Mouse (Mus musculus) regulatory T cell (primary cell): ENCODE measurements around the gene Zic3.

Source experiments
- in situ Hi-C: fragments of 300-600 bp; cut with MboI, MseI; formaldehyde crosslinking; loops from one replicate; pipeline ENCODE4 v1.15.1; 2025; ENCODE audit warnings: high pct_unique_total_duplicates

The Zic3 gene

DNA sequence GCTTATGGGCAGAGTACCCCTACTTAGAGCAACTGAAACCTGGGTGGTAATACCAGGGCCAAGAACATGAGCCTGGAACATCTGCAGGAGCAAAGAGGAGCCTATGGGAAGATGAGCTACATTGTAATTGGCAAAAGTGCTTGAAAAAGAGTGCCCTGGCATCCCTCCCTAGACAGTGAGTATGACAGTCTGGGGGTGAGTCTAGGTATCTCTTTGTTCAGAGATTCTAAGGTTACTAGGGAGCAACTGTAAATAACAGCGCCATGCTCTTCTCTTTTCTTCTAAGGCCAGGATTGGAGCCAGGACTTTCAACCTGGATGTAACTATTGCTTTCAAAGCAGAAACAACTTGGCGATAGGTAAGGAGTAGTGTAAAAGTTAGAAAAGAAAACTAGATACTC, at the start of gene Zic3:
TSS of gene Zic3 (plus strand) at position 301 of the 400 bp plus-strand sequence.
- in situ Hi-C loops = no loop called here

DNA sequence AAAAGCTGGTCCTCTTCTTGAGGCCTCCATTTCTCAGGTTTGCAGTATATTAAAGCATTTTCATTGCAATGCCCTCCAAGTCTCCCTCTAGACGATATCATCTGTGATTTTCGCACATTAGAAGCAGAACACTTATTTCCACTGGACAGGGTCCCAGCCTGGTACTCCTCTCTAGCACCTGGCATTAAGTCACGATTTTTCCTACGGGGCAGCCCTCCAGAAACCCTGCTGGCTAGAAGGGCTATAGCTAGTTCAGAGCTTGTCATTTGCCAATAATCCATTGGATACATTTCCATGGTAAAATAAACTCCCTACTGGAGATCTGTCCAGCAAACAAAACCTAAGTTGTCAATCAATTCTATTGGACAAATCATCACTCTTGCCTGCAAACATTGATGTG, 40.1 kb upstream of the Zic3 start:
- in situ Hi-C loops = no loop called here

DNA sequence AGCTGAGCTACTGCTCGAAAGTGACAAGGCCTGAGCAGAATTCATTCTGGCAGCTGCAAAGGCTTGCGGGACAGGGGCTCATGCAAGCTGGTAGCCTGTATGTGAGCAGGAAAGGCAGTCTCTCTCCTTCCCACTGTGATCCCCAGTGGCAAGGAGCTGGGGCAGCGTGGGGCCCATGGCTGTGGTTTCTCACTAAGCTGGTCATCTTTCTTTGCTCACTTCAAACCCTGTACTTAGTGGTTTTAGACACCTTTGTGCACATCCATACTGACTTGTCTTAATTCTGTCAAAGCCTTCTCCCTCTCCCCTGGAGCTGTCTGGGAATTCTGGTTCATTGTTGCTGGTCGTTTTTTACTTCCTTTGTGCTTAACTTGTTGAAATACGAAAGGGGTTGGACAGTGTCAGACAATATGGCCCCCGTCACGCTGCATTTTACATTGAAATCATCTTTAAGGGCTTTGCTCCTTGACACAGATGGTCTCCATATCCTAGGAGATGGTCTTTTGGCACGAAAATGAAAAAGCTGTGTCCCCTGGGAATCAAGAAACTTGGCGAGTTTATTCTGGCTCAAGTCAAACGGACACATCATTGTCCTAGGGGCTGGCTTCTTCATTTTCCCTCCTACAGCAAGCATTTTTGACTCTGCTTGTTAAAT, 34.9 kb upstream of the Zic3 start:
- in situ Hi-C loops = no loop called here

DNA sequence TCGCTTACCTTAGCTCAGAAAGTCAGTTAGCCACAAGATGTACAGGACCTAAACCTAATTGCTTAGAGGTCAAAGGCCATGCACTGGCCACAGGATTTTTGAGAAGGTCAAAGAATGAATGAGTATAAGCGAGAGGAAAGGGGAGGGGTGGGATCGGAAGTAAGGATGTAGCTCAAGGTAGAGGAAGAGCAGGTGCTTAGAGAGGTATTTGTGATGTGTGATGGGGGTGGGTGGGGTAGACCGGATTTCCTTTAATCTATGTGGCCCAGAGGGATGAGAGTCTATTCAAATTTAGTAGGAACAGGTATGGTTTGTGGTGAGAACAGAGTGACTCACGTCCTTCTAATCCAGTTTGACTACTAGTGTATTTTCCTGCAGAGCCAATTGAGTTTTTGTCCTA, 9.1 kb upstream of the Zic3 start:
- in situ Hi-C loops = no loop called here

DNA sequence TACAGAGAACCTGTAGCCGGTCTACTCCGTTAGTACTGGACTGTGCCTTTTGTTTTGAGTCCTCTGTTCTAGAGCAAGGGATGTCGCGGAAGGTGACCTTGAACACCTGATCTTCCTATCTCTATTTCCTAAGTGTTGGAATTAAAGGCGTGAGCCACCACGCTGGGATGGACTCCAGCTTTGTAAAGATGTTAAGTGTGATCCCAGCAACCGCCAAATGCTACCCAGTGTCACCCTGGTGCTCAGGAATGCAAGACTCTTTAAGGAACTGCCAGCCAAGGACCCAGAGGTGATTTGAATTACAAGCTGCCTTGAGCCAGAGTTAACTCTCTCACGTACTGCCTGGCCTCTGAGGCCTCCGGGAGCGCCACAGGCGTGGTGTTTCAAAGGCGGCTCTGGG, 8.4 kb upstream of the Zic3 start:
- in situ Hi-C loops = no loop called here

DNA sequence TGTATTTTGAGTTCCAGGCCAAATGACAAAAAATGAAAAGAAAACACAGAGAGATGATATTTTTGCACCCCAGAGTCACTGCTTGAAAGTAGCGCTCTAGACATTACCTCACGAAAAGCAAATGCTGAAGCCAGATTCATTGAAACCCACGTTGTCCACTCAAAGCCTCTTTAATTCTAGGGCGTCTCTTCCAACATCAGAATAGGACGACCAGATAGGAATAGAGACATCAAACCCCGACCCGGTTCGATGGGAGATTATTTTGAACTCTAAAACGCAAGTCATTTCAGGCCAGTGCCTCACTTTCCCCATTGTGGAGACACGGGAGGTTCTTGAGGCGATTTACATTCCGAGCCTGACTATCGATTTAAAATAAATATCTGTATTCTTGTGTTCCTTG, 7.7 kb upstream of the Zic3 start:
- in situ Hi-C loops = no loop called here

DNA sequence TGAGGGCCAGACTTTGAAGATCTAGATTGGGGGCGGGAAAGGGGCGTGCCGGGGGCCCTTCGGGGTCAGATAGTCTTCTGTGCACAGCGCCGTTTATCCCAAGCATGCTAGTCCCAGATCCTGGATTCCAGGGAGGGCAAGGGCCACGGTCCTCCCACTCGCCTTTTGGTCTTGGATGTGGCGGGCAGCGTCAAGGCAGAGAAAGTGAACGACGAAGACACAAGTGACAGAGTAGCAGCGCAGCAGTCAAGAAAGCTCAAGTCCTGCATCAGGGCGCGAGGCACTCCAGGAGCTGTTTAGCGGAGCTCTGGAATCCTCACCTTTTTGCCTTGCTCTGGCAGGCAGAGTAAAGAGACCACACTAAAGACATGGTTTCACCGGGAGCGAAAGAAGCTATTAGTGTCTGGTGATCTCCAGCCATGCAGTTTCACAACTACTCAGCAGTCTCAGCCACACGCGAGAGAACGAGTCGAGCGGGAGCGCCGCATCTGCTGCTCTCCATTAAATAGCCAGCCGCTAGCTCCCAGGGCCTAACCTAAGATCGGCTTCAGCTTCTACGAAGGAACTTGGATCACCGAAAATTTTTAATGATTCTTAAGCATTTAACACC, 7.1 kb upstream of the Zic3 start:
- in situ Hi-C loops = no loop called here

DNA sequence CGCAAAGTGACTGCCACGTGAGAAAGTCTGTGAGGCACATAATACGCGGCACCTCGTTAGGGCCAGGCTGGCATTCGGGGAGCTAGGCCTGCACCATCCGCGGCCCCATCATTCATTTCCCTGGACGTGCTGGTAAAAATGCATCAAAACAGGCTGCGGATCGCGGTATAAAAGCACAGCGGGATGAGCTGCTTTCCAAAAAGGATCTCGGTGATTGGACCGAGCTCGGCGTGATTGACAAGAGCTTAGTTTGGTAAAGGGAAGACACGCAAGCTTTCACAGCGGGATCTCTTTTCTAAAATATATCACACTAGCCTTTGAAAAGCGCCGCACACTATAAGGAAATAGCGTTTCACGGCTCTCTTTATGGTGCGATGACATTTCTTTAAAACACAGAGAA, 3.8 kb upstream of the Zic3 start:
- in situ Hi-C loops = no loop called here

DNA sequence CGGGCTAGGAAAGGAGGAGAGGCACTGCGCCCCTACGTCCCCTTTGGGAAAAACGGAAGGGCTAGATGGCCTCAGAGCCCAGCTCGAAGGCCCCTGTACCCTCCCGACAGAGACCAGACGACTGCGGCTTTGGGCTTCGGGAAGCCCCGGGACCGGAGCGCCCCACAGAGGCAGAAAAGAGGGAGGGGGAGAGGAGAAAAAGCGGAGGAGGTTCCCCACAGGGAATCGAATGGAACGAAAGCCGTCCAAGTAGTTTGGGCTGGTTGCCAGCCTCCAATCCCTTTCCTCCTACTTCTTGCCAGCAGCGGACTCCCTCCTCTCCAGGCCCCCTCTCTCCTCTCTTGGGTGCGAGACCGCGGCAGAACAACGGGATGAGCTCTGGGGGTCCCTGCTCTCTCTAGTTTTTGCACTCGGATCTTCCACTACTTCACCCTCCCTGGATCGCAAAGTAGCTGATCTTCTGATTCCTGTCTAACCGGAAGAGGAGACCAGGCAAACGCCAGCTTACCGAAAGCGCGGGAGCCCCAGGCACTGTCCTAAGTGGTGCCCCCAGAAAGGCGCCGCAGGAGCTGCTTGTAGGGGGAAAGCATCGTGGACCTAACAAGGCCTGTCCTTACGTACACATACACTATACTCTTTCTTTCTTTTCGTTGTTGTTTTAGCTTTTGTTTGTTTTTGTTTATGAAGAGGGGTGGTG, 3.1 kb upstream of the Zic3 start:
- in situ Hi-C loops = no loop called here

DNA sequence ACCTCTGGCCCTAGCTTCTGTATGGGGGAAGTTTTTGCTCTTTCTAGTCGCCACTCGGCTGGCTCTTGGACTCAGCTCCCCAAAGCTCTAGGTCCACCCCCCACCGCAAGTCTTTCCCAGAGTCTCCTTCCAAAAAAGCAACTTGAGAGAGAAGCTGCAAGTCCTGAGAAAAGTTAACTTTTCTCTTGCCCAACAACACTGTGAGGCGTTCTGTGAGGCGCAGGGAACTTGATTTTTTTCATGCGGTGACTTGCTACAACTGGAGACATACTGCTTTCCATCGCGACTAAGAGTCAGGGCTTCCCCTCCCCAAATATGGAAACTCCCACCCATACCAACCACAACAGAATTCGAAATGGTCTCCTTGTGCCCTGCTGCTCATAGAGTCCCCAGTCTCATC, 5.1 kb downstream of the Zic3 start:
- in situ Hi-C loops = no loop called here

DNA sequence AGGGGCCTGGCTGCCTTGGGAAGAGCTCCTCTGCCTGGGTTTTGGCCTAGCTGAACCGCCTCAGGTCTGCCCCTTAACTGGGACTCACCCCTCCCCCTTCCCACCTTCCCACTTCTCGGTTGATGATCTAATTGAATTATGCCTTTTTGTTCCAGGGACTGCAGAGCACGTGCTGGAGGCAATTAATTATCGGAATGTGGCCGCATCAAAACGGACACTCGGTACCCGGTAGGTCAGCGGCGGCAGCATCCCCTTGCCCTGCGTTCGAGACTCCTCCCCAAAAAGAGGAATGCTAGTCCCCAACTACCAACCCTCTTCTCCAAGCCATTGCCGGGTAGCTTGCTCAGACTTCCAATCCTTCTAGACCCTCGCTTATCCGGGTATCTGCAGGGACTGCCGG, 5.6 kb downstream of the Zic3 start:
- in situ Hi-C loops = no loop called here

DNA sequence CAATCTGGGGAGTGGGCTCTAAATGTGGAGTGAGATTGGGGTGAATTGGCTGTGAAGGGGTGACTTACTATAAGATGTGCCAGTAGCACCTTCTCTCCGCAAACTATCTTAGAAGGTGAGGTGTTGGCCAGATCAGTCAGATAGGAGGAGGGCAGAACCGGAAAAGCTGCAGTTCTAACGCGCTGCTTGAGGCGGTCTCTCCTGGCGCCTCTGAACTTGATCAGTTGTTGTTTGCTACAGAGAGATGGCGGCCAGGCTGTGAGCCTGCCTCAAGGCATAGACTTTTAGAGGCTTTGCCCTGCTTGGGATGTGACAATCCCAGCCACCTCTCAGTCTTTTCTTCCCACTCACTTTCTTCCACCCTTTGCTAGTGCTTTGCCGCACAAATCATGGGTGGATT, 6.4 kb downstream of the Zic3 start:
- in situ Hi-C loops = no loop called here

DNA sequence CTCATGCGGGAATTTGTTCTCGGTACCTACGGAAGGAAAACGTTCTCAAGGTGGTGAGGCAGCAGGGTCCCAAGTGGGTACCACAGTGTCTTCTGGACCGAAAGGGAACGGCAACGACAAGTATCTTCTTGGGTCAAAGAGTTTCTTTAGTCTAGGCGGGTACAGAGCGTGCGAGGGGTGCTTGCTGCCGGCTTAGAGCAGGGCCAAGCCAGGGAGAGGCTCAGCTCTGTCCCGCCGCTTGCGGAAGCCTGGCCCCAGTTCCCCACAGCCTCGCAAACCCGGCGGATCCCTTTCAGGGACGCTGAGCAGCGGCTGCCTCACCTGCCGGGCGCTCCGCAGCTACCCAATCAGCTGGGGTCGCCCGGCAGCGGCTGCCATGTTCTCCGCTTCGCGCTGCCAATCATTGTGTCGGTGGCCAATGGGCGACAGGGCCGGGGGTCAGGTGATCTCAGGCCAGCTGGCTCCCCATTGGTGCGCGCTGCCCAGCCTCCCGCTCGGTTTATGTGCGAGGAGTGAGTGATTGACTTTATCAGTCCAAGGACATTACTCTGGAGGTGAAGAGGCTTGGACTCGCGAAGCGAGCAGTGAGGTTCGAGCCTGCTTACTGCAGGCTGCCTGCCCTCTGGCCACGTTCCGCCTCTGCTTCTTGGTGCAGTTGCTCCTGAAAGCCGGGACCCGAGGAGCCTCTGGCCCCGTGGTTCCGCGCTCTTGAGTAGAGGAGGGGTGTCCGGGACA, 7.8 kb downstream of the Zic3 start:
- in situ Hi-C loops = no loop called here

DNA sequence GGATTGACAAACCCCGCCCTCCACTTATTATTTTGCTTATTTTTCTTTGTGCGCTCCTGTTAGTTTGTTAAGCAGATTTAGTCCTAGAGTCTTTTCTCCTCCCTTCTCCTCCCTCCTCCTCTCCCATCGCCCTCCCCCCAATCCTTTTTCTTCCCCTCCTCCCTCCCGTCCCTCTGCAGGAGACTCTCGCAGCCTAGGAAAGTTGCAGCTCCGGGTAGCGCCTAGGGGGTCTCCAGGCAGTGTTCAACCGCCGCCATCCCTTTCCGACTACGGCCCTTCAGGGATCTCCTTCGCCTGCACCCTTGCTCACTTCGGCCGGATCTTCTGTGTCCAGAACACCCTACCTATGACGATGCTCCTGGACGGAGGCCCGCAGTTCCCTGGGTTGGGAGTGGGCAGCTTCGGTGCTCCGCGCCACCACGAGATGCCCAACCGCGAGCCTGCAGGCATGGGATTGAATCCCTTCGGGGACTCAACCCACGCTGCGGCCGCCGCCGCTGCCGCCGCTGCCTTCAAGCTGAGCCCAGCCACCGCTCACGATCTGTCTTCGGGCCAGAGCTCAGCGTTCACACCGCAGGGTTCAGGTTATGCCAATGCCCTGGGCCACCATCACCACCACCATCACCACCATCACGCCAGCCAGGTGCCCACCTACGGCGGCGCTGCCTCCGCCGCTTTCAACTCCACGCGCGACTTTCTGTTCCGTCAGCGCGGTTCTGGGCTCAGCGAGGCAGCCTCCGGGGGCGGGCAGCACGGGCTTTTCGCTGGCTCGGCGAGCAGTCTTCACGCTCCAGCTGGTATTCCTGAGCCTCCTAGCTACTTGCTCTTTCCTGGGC, 8.6 kb downstream of the Zic3 start:
- in situ Hi-C loops = no loop called here

DNA sequence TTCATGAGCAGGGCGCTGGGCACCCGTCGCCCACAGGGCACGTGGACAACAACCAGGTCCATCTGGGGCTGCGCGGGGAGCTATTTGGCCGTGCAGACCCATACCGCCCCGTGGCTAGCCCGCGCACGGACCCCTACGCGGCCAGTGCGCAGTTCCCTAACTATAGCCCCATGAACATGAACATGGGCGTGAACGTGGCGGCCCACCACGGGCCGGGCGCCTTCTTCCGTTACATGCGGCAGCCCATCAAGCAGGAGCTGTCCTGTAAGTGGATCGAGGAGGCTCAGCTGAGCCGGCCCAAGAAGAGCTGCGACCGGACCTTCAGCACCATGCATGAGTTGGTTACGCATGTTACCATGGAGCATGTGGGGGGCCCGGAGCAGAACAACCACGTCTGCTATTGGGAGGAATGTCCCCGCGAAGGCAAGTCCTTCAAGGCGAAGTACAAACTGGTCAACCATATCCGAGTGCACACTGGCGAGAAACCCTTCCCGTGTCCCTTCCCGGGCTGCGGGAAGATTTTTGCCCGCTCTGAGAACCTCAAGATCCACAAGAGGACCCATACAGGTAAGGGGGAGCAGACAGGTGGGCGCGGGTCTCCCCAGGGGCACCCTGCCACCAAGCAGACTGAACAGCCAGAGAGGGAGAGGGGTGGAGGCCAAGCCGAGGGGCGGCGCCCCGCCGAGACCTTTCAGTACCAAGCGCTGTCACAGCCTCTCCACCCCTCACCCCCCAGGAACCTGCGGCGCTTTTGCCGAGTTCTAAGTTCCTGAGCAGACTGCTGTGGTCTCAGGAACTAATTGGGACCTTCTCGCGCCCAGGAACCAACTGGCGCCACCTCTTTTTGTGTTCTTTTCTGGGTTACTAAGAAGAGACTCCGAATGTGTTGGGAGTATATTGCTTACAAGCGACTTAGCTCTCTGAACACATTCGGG, 9.4 kb downstream of the Zic3 start:
- in situ Hi-C loops = no loop called here

DNA sequence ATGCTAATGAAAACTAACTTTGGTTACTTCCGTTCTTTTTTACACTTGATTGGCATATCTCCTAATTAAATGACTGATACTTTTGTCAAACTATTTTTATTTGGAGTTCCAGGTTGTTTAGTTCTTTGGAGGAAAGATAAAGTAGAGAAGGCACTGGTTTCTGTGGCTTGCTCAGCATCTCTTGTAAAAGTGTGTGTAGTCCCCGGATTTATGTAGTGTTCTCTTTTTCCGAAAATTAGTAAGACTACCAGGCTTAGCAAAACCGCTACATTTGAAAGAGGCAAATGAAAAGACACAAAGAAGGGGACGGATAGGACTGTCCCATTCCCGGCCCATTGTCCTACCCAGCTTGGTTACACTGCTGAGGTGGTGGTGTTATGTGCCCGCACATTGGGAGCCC, 10.1 kb downstream of the Zic3 start:
- in situ Hi-C loops = no loop called here

DNA sequence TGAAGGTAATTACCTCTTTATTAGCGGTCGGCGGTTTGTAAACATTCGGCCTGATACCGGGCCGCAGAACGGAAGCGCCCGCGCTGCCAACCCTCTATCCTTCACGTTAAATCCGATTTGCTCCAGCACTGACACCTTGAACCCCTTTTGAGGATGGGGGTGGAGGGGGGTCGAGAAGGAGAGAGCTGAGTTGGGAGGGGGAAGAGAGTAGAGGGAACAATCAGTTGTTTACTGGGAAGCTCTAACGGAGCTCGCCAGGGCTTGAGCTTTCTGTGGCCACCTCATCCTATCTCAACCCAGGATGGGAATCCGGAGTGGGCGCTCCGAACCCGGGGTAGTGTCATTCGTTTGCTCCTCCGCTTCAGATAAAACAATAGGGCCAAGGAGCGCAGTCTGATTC, 11.0 kb downstream of the Zic3 start:
- in situ Hi-C loops = no loop called here

DNA sequence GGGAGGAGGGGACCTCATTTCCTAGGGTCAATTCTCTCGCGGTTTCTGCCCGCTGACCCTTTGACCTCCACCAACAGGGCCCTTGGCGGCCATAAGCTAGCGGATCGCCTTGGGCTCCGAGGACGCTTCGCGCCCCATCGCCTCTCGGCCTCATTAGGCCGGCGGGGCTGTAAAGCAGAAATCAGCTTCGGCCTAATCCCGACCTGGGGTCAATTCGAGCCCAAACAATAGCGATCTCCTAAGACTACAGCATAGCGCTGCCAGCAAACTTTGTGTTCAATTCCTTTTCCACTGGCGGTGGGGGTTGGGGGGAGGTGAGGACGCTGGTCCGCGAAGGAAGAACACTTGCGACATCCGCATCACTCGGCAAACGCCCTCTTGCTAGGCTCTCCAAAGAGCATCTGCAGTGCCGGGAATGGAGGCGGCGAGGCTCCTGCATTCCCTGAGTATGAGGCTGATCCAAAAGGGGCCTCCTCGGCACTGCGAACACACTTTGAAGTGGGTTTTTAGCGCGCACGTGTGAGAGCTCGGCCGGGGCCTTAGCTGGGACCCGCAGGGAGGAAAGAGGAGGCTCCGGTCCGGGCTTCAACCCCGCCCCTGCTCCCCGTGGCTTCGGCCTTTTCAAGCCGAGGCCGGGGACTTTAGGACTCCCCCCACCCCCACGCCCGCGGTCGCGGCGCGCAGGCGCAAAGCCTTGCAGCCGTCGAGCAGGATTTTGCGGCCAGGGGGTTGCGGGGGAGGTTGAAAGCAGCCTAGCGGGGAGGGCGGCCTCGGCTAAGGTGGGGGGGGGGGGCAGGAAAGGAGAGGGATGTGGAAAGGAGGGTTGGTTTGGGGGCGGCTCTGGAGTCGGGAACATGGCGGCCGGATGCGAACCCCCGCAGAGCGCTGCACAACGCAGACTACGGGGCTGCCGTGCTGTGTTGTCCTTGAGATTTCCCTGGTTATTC, 15.8 kb downstream of the Zic3 start:
- in situ Hi-C loops = no loop called here

DNA sequence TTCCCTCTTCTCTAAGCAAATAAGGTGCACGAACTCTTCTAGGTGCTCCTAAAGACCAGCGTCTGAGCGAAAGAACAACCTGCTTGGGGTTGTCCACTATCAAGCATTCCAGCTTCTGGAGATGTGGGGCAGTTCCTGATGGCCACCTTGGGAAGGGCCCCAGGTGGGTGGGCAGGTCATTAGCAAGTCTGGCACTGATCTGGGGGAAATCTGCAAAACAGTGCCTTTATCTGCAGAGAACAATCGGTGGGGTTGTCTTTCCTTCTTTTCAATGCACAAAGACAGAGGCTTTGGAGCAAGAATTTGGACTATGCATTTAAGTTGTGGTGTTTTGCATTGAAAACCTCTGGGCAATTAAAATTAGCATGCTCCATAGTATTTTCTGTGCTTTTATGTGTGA, 17.2 kb downstream of the Zic3 start:
- in situ Hi-C loops = no loop called here
